Mouse (Mus musculus) kidney, adult 2 months (tissue): Measurements from ENCODE around the gene Cyp1b1.

Source experiments
- CTCF ChIP-seq: fragments of 200-500 bp; conservative IDR thresholded peaks from 2 replicates; pipeline ENCODE4 v1.5.1; 2011; ENCODE audit warnings: low read depth, mild to moderate bottlenecking, control low read depth, low read length, moderate library complexity, mixed read lengths; ENCODE audit not compliant: insufficient read depth, insufficient read length
- POLR2A ChIP-seq: fragments of 200-500 bp; IDR thresholded peaks from one replicate; pipeline ENCODE4 v1.6.1; 2011; ENCODE audit warnings: low read depth, low read length, control low read depth

GRCm38 (mm10) chr17:79742635-79743034 is 27.8 kb upstream of the Cyp1b1 start:
- no peak for TF ChIP-seq CTCF
- no peak for TF ChIP-seq POLR2A
